Mouse (Mus musculus) G1E (cell line): ENCODE measurements around the gene Cdkal1.

Experiments used
- CTCF ChIP-seq: IDR thresholded peaks from 2 replicates; pipeline ENCODE4 v1.5.1; 2012; ENCODE audit warnings: low read depth, low read length, inconsistent platforms, mixed read lengths
- GATA1 ChIP-seq: IDR thresholded peaks from 2 replicates; pipeline ENCODE4 v1.6.1; 2012; ENCODE audit warnings: borderline replicate concordance, low read length, inconsistent platforms, mixed read lengths
- POLR2AphosphoS5 ChIP-seq: IDR thresholded peaks from 2 replicates; pipeline ENCODE4 v1.6.1; 2012; ENCODE audit warnings: low read depth, low read length, inconsistent platforms; ENCODE audit not compliant: insufficient replicate concordance
- TAL1 ChIP-seq: conservative IDR thresholded peaks from 2 replicates; pipeline ENCODE4 v1.6.1; 2012; ENCODE audit warnings: low read depth, low read length, inconsistent platforms, mixed read lengths

- no peak for TF ChIP-seq CTCF
- no peak for TF ChIP-seq GATA1
- no peak for TF ChIP-seq TAL1
- no peak for TF ChIP-seq POLR2AphosphoS5
Measured at GRCm38 (mm10) chr13:29596735-29597134, 258.7 kb downstream of the Cdkal1 start.
